Mouse (Mus musculus): ENCODE data around the gene Arhgdib.

DNA sequence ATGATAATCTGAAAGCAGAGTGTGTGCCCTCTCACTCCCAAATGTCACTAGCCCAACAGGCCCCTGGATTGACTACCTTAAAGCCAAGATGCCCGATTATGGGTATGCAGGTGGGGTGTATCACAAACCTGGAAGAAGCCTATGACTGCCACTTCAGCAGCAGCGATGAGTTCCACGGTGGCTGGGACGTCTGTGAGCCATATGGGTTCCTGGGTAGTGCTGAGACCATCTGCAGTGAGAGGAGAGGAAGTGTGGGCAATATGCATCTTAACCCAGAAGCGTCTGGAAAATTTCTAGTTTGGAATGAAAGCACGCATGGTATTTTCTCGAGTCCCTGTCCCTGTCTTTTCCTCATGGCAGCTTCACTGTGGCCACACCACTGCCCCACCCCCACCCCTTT, 20.1 kb downstream of the Arhgdib start:
- no peak for TF ChIP-seq CTCF (IDR thresholded peaks at IDR 0.05; ENCODE audit: borderline replicate concordance, insufficient read depth, low read depth, low read length)
- TF ChIP-seq POLR2A (IDR thresholded peaks at IDR 0.05; ENCODE audit: borderline replicate concordance, insufficient read depth, low read length), result no peak
